Mouse (Mus musculus): ENCODE measurements around the gene Wdr91.
A peak's percentile ranks its signal among the peaks of the same experiment; 100 is the strongest.

DNA sequence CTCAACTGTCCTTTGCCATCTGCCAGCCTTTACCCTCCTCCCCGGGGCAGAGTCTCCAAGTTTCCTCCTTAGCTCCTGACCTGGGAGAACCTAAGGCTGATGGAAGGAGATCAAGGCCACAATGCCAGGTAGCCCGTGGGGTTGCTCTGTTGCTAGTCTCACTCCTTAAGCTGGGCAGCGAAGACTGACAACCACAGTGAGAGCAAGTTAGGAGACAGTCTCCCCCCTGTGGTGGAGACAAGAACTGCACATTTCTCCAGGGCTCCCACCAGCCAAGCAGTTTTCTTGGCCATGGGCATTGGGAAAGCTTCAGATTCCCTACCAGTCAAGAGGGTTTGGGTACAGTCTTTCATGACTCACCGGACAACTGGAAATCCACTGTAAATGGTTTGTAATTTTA, 16.5 kb upstream of the Wdr91 start:
- TF ChIP-seq CTCF (IDR thresholded peaks at IDR 0.05; ENCODE audit: low read depth, low read length) = peak; percentile 67; the same call in 1 of the 2 replicates
- no peak for TF ChIP-seq POLR2A (IDR thresholded peaks at IDR 0.05; ENCODE audit: borderline replicate concordance, low read depth, low read length)

Measured in bone marrow macrophage, adult 2 months (primary cell).